Mouse (Mus musculus) stomach, postnatal 0 days (tissue): ENCODE data around the gene Hoxa9. TPM values are rescaled to one million over a fixed set of nuclear protein-coding genes. Genes with fewer than 3 reads are reported as not detected.

Experiments
- ATAC-seq: fragments of 200-750 bp; cut with Nextera tagmentation; 2 replicates; pipeline ENCODE4 v1.8.0; 2017; ENCODE audit not compliant: low FRiP score, low TSS enrichment
- DNase-seq: peaks from one replicate; pipeline ENCODE4 v3.0.0-alpha.2; 2016; ENCODE audit warnings: low spot score
- H3K27ac ChIP-seq: fragments of 300-500 bp; sonication (generic); replicated peaks from 2 replicates; pipeline ENCODE4 v1.5.1; 2014; ENCODE audit warnings: mild to moderate bottlenecking, control low read depth
- H3K27me3 ChIP-seq: fragments of 300-500 bp; sonication (generic); 2 replicates; pipeline ENCODE4 v1.6.1; 2014; ENCODE audit warnings: low read length; ENCODE audit not compliant: control insufficient read depth, insufficient read depth
- H3K36me3 ChIP-seq: fragments of 300-500 bp; sonication (generic); 2 replicates; pipeline ENCODE4 v1.6.1; 2014; ENCODE audit warnings: low read length, mixed read lengths; ENCODE audit not compliant: control insufficient read depth, insufficient read depth
- H3K4me1 ChIP-seq: fragments of 300-500 bp; sonication (generic); replicated peaks from 2 replicates; pipeline ENCODE4 v1.6.1; 2014; ENCODE audit warnings: antibody characterized with exemption; ENCODE audit not compliant: control insufficient read depth, insufficient read depth
- H3K4me2 ChIP-seq: fragments of 300-500 bp; sonication (generic); replicated peaks from 2 replicates; pipeline ENCODE4 v1.6.1; 2014; ENCODE audit warnings: low read depth, mild to moderate bottlenecking, control low read depth, moderate library complexity
- H3K4me3 ChIP-seq: fragments of 300-500 bp; sonication (generic); 2 replicates; pipeline ENCODE4 v1.5.1; 2014; ENCODE audit warnings: low read depth, low read length, control low read depth
- H3K9ac ChIP-seq: fragments of 300-500 bp; sonication (generic); 2 replicates; pipeline ENCODE4 v1.6.1; 2014; ENCODE audit warnings: mild to moderate bottlenecking, low read length, control low read depth, mixed read lengths
- H3K9me3 ChIP-seq: fragments of 300-500 bp; sonication (generic); 2 replicates; pipeline ENCODE4 v1.6.1; 2016; ENCODE audit warnings: low read length; ENCODE audit not compliant: control insufficient read depth
- CTCF ChIP-seq: IDR thresholded peaks from 2 replicates; pipeline ENCODE4 v1.5.1; 2016; ENCODE audit warnings: antibody characterized with exemption, low read depth, mild to moderate bottlenecking, moderate library complexity
- EP300 ChIP-seq: optimal IDR thresholded peaks from 2 replicates; pipeline ENCODE3; 2016; ENCODE audit warnings: antibody characterized with exemption
- WGBS: fragments of 180-500 bp; shearing (Covaris S2); extraction: QIAGEN DNeasy Blood & Tissue Kit; methylation state at CpG from one replicate; pipeline ENCODE4 v1.1.7; 2014; 5-methylcytosine and 5-hydroxymethylcytosine counted together
- polyA plus RNA-seq: library from polyadenylated mRNA; unstranded; fragments of >200 nt; fragmentation: Nextera tagmentation; extraction: Ambion mirVana; gene quantifications from 2 replicates; pipeline ENCODE4 v1.2.1, GENCODE M21; 2015

Gene Hoxa9
- polyA plus RNA-seq, 1 experiment from 2014 or later, result 0.13 TPM

DNA sequence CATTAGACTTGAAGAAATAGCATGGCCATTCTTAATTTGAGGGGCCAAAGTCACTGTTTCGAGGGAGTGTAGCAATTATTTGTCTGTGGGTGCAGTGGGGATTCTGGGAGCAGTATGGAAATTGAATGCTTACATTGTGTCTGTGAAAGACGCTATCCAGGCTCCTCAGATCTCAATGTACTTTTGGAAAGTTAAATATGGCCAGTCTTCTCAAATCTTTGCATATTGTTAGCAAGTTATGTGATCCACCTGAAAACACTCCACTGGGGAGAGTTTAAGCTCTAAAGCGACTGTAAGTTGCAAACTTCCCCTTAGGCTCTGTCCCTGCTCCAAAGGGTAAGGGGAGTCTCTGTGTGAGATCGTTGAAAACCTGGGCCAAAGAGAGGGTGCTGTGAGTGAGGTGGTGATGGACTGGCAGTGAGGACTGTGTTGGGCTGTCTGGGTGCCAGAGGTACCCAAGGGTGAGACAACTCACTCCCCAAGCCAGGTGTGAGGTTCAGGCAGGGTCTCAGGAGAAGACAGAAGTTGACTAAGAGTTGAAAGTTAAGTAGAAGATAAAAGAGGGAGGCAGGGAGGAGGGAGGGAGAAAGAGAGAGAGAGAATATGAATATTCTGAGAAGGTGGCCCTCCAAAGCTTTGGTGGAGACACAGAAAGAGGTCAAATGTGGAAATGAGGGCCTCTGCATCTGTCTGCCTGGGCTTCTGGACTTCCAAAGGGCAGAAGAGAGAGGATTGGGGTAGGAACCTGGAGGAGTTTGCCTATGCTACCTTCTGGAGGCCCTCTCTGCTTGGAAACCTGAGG lies 23.8 kb downstream of the Hoxa9 start:
- TF ChIP-seq EP300 (no peak), CTCF (no peak)
- no peak for ATAC-seq

GRCm38 (mm10) chr6:52205638-52206621 lies 25.0 kb downstream of the Hoxa9 start:
- Histone ChIP-seq H3K27me3 (peaks cover 5% of the 10 kb centered on the region; the same call in 1 of the 2 replicates), H3K4me1 (no peaks in the 10 kb centered on the region), H3K4me2 (peak overlapping the region; percentile 76), H3K9ac (peak overlapping the region; percentile 61), H3K27ac (peak overlapping the region; percentile 66), H3K9me3 (no peaks in the 10 kb centered on the region), H3K4me3 (peak overlapping the region; percentile 29), H3K36me3 (no peaks in the 10 kb centered on the region)
- TF ChIP-seq EP300 (no peak), CTCF (no peak)
- ATAC-seq (no peak), DNase-seq (peak; percentile 19)
- 12% methylated on average over 55 of the region's 55 CpGs for WGBS

More for the DNA sequence above, 23.8 kb downstream of the Hoxa9 start:
- peaks cover 5% of the 10 kb centered on the region; the same call in 1 of the 2 replicates for H3K27me3 ChIP-seq
- WGBS, result 24% methylated on average over 4 of the region's 4 CpGs
- H3K27ac ChIP-seq, result peak overlapping the region; percentile 49
- H3K4me1 ChIP-seq, result no peaks in the 10 kb centered on the region
- no peaks in the 10 kb centered on the region for H3K9me3 ChIP-seq
- H3K4me3 ChIP-seq, result peak overlapping the region; percentile 1; the same call in 1 of the 2 replicates
- H3K9ac ChIP-seq, result no peak overlapping the region
- no peaks in the 10 kb centered on the region for H3K36me3 ChIP-seq
- no peak for DNase-seq
- H3K4me2 ChIP-seq, result peak overlapping the region; percentile 76

DNA sequence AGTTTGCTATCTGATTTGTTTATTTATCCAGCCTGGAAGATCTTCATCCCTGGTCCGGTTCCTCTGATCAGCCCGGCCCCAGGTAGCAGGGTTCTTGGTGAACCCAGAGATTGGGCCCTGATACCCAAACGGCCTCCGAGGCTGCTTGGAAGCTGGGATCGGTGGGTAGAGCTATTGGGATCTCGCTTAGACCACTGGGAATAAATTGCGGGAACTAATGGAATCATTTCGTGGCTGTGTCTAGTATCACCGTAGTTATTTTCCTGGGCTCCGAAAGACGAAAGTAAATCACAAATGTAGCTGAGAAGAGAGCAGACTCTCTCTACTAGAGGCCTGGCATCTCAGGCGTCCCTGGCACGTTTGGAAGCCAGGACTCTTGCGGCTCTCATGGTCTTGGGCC lies 25.7 kb downstream of the Hoxa9 start:
- DNase-seq, result no peak
- H3K4me3 ChIP-seq, result peak overlapping the region; percentile 29
- WGBS, result 17% methylated on average over 14 of the region's 14 CpGs

GRCm38 (mm10) chr6:52204050-52204752 lies 26.7 kb downstream of the Hoxa9 start, which contains the start of gene Hoxa5:
TSS of gene Hoxa5 (minus strand) at chr6:52204587.
- DNase-seq (peak; percentile 81), ATAC-seq (peak; percentile 88)
- no peak for TF ChIP-seq EP300
- peak; percentile 92 for TF ChIP-seq CTCF
- H3K4me2 ChIP-seq, result peak within 1 kb of the TSS; percentile 76
- H3K9me3 ChIP-seq, result no peaks in the 10 kb centered on the region
- peak within 1 kb of the TSS; percentile 73 for H3K4me3 ChIP-seq
- under 1% methylated on average over 62 of the region's 65 CpGs for WGBS
- no peaks in the 10 kb centered on the region for H3K36me3 ChIP-seq
- no peaks in the 10 kb centered on the region for H3K4me1 ChIP-seq
- peak within 1 kb of the TSS; percentile 92 for H3K9ac ChIP-seq
- H3K27ac ChIP-seq, result peak within 1 kb of the TSS; percentile 86
- H3K27me3 ChIP-seq, result peaks cover 5% of the 10 kb centered on the region; the same call in 1 of the 2 replicates

More for the DNA sequence above, 25.7 kb downstream of the Hoxa9 start:
- TF ChIP-seq CTCF (no peak), EP300 (no peak)
- Histone ChIP-seq H3K27me3 (peaks cover 5% of the 10 kb centered on the region; the same call in 1 of the 2 replicates), H3K27ac (peak overlapping the region; percentile 66), H3K4me1 (no peaks in the 10 kb centered on the region), H3K4me2 (peak overlapping the region; percentile 76), H3K36me3 (no peaks in the 10 kb centered on the region), H3K9me3 (no peaks in the 10 kb centered on the region), H3K9ac (peak overlapping the region; percentile 61)
- ATAC-seq, result no peak

DNA sequence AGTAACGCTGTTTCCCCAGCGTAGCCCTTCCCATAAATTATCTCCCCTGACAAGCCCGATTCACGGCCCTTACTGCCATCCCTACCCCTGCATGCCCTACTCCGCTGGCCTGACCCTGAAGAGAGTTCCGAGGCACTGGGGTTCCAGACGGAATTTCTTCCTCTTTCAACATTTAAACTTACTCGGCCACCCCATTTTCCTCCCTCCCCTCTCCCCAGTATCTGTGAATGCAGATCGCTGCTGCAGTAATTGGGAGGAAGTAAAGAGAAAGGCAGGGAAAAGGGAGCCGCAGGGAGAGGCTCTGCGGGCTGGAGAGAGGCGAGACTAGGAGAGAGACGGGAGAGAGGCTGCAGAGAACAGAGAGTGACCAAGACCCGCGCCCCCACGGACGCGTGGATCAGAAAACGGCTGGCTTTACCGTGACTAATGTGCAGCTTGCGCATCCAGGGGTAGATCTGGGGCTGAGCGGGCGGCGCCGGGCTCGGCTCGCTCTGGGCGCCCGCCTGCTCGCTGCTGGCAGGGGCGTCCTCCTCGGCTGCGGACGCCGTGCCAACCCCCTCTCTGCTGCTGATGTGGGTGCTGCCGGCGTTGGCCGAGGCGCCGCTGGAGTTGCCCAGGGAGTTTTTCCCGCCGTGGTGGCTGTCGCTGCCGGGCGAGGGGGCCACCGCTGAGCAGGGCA lies 27.4 kb downstream of the Hoxa9 start:
- peak overlapping the region; percentile 92 for H3K9ac ChIP-seq
- H3K27me3 ChIP-seq, result peaks cover 5% of the 10 kb centered on the region; the same call in 1 of the 2 replicates
- TF ChIP-seq CTCF (no peak), EP300 (no peak)
- H3K36me3 ChIP-seq, result no peaks in the 10 kb centered on the region
- ATAC-seq, result peak; percentile 33
- H3K4me3 ChIP-seq, result peak overlapping the region; percentile 73
- peak overlapping the region; percentile 76 for H3K4me2 ChIP-seq
- no peaks in the 10 kb centered on the region for H3K4me1 ChIP-seq
- WGBS, result 1% methylated on average over 42 of the region's 46 CpGs
- H3K9me3 ChIP-seq, result no peaks in the 10 kb centered on the region
- H3K27ac ChIP-seq, result peak overlapping the region; percentile 86
- peak; percentile 30 for DNase-seq
